Mouse (Mus musculus): ENCODE measurements at regions not wholly inside any gene's neighbourhood (a gene's known extent, or its start where the extent isn't known, plus 50 kb on each side); places are given as distances from the start of the nearest gene placed in this dataset.

GRCm38 (mm10) chr15:94112801-94113200 is 352.4 kb downstream of the Adamts20 start:
- TF ChIP-seq CTCF (IDR thresholded peaks at IDR 0.05) (no peak), POLR2A (IDR thresholded peaks at IDR 0.05; ENCODE audit: insufficient read depth, low read depth, low read length) (no peak), EP300 (IDR thresholded peaks at IDR 0.05; ENCODE audit: insufficient read depth, low read depth, low read length) (no peak)
